Mouse (Mus musculus): ENCODE data around the gene Hax1. TPM values are rescaled to one million over a fixed set of nuclear protein-coding genes. Genes with fewer than 3 reads are reported as not detected.

Gene Hax1
- polyA plus RNA-seq (2015; fragmentation: Nextera tagmentation; extraction: Ambion mirVana), result 164 TPM in 2 replicates

- peak within 1 kb of the TSS; percentile 94 for H3K27ac ChIP-seq
- peaks cover 53% of the 10 kb centered on the region for H3K36me3 ChIP-seq
- H3K4me2 ChIP-seq, result peak within 1 kb of the TSS; percentile 92
- peak within 1 kb of the TSS; percentile 64 for H3K4me3 ChIP-seq
- peaks cover 19% of the 10 kb centered on the region for H3K4me1 ChIP-seq
- no peaks in the 10 kb centered on the region for H3K27me3 ChIP-seq
- H3K9ac ChIP-seq, result peak within 1 kb of the TSS; percentile 74
- WGBS, result under 1% methylated on average over 26 of the region's 26 CpGs
- H3K9me3 ChIP-seq, result no peaks in the 10 kb centered on the region
- ATAC-seq (ENCODE audit: borderline replicate concordance, extremely low read depth, low FRiP score, low TSS enrichment), result peak; percentile 93
Measured at GRCm38 (mm10) chr3:89998612-89999054, at the start of gene Hax1. Gene Hax1, minus strand, starts transcription at chr3:89998780.

- 90% methylated on average over 1 of the region's 1 CpGs for WGBS
- H3K36me3 ChIP-seq, result peaks cover 81% of the 10 kb centered on the region
Measured at GRCm38 (mm10) chr3:90036263-90036662, 37.7 kb upstream of the Hax1 start.

GRCm38 (mm10) chr3:90034653-90035052 lies 36.1 kb upstream of the Hax1 start:
- Histone ChIP-seq H3K4me1 (no peaks in the 10 kb centered on the region), H3K27me3 (no peaks in the 10 kb centered on the region), H3K9me3 (no peaks in the 10 kb centered on the region), H3K27ac (no peak overlapping the region), H3K4me2 (no peak overlapping the region), H3K4me3 (no peak overlapping the region), H3K9ac (no peak overlapping the region), H3K36me3 (peaks cover 87% of the 10 kb centered on the region)
- ATAC-seq (ENCODE audit: borderline replicate concordance, extremely low read depth, low FRiP score, low TSS enrichment), result no peak
- WGBS, result 84% methylated on average over 2 of the region's 2 CpGs

More at GRCm38 (mm10) chr3:90036263-90036662, 37.7 kb upstream of the Hax1 start:
- no peaks in the 10 kb centered on the region for H3K27me3 ChIP-seq
- no peaks in the 10 kb centered on the region for H3K9me3 ChIP-seq
- no peaks in the 10 kb centered on the region for H3K4me1 ChIP-seq
- no peak overlapping the region for H3K4me3 ChIP-seq
- H3K27ac ChIP-seq, result no peak overlapping the region
- no peak for ATAC-seq (ENCODE audit: borderline replicate concordance, extremely low read depth, low FRiP score, low TSS enrichment)
- H3K9ac ChIP-seq, result no peak overlapping the region
- no peak overlapping the region for H3K4me2 ChIP-seq

GRCm38 (mm10) chr3:90016626-90017025 lies 18.0 kb upstream of the Hax1 start:
- 92% methylated on average over 4 of the region's 4 CpGs for WGBS

GRCm38 (mm10) chr3:90010291-90010690 lies 11.7 kb upstream of the Hax1 start:
- H3K9ac ChIP-seq, result no peak overlapping the region
- H3K4me1 ChIP-seq, result no peaks in the 10 kb centered on the region
- 64% methylated on average over 2 of the region's 2 CpGs for WGBS
- H3K36me3 ChIP-seq, result peaks cover 96% of the 10 kb centered on the region
- H3K27ac ChIP-seq, result no peak overlapping the region
- no peak overlapping the region for H3K4me2 ChIP-seq
- H3K9me3 ChIP-seq, result no peaks in the 10 kb centered on the region
- no peak overlapping the region for H3K4me3 ChIP-seq
- no peak for ATAC-seq (ENCODE audit: borderline replicate concordance, extremely low read depth, low FRiP score, low TSS enrichment)
- H3K27me3 ChIP-seq, result no peaks in the 10 kb centered on the region

More at GRCm38 (mm10) chr3:90016626-90017025, 18.0 kb upstream of the Hax1 start:
- no peak overlapping the region for H3K4me3 ChIP-seq
- H3K27ac ChIP-seq, result no peak overlapping the region
- no peaks in the 10 kb centered on the region for H3K4me1 ChIP-seq
- no peaks in the 10 kb centered on the region for H3K27me3 ChIP-seq
- H3K4me2 ChIP-seq, result no peak overlapping the region
- peaks cover 95% of the 10 kb centered on the region for H3K36me3 ChIP-seq
- no peak overlapping the region for H3K9ac ChIP-seq
- H3K9me3 ChIP-seq, result no peaks in the 10 kb centered on the region
- ATAC-seq (ENCODE audit: borderline replicate concordance, extremely low read depth, low FRiP score, low TSS enrichment), result no peak

- 41% methylated on average over 3 of the region's 3 CpGs for WGBS
- no peak for ATAC-seq (ENCODE audit: borderline replicate concordance, extremely low read depth, low FRiP score, low TSS enrichment)
- no peak overlapping the region for H3K9ac ChIP-seq
- no peak overlapping the region for H3K4me3 ChIP-seq
- no peak overlapping the region; the same call in 1 of the 2 replicates for H3K4me2 ChIP-seq
- no peaks in the 10 kb centered on the region for H3K27me3 ChIP-seq
- H3K9me3 ChIP-seq, result no peaks in the 10 kb centered on the region
- peaks cover 73% of the 10 kb centered on the region for H3K36me3 ChIP-seq
- peaks cover 8% of the 10 kb centered on the region for H3K4me1 ChIP-seq
- peak overlapping the region; percentile 85 for H3K27ac ChIP-seq
Measured at GRCm38 (mm10) chr3:90004091-90004796, 5.7 kb upstream of the Hax1 start.

GRCm38 (mm10) chr3:89999830-90000229 lies 1.2 kb upstream of the Hax1 start:
- H3K36me3 ChIP-seq, result peaks cover 48% of the 10 kb centered on the region

GRCm38 (mm10) chr3:89999090-89999489 lies 510 bp upstream of the Hax1 start:
- Histone ChIP-seq H3K9me3 (no peaks in the 10 kb centered on the region), H3K4me3 (peak overlapping the region; percentile 64), H3K27me3 (no peaks in the 10 kb centered on the region), H3K27ac (peak overlapping the region; percentile 94), H3K4me1 (peaks cover 19% of the 10 kb centered on the region), H3K4me2 (peak overlapping the region; percentile 92), H3K36me3 (peaks cover 51% of the 10 kb centered on the region), H3K9ac (peak overlapping the region; percentile 74)
- 17% methylated on average over 8 of the region's 8 CpGs for WGBS
- ATAC-seq (ENCODE audit: borderline replicate concordance, extremely low read depth, low FRiP score, low TSS enrichment), result peak; percentile 34; the same call in 1 of the 2 replicates

More at GRCm38 (mm10) chr3:89999830-90000229, 1.2 kb upstream of the Hax1 start:
- ATAC-seq (ENCODE audit: borderline replicate concordance, extremely low read depth, low FRiP score, low TSS enrichment), result no peak
- Histone ChIP-seq H3K9ac (no peak overlapping the region), H3K4me2 (no peak overlapping the region), H3K4me1 (peaks cover 19% of the 10 kb centered on the region), H3K9me3 (no peaks in the 10 kb centered on the region), H3K4me3 (no peak overlapping the region), H3K27me3 (no peaks in the 10 kb centered on the region), H3K27ac (peak overlapping the region; percentile 94)
- 75% methylated on average over 4 of the region's 4 CpGs for WGBS

- H3K9ac ChIP-seq, result peak overlapping the region; percentile 74
- H3K9me3 ChIP-seq, result no peaks in the 10 kb centered on the region
- ATAC-seq (ENCODE audit: borderline replicate concordance, extremely low read depth, low FRiP score, low TSS enrichment), result peak; percentile 76
- no peaks in the 10 kb centered on the region for H3K27me3 ChIP-seq
- peak overlapping the region; percentile 94 for H3K27ac ChIP-seq
- 5% methylated on average over 23 of the region's 23 CpGs for WGBS
- peaks cover 16% of the 10 kb centered on the region for H3K4me1 ChIP-seq
- peak overlapping the region; percentile 64 for H3K4me3 ChIP-seq
- H3K4me2 ChIP-seq, result peak overlapping the region; percentile 92
- peaks cover 51% of the 10 kb centered on the region for H3K36me3 ChIP-seq
Measured at GRCm38 (mm10) chr3:89997791-89998495, 637 bp downstream of the Hax1 start.

- H3K4me1 ChIP-seq, result peaks cover 16% of the 10 kb centered on the region
- no peak overlapping the region for H3K27ac ChIP-seq
- 89% methylated on average over 5 of the region's 5 CpGs for WGBS
- peaks cover 30% of the 10 kb centered on the region for H3K36me3 ChIP-seq
- no peaks in the 10 kb centered on the region for H3K9me3 ChIP-seq
- H3K9ac ChIP-seq, result no peak overlapping the region
- no peak for ATAC-seq (ENCODE audit: borderline replicate concordance, extremely low read depth, low FRiP score, low TSS enrichment)
- H3K27me3 ChIP-seq, result no peaks in the 10 kb centered on the region
- no peak overlapping the region for H3K4me3 ChIP-seq
- H3K4me2 ChIP-seq, result no peak overlapping the region
Measured at GRCm38 (mm10) chr3:89994807-89995515, 3.6 kb downstream of the Hax1 start.

- no peak overlapping the region for H3K9ac ChIP-seq
- no peaks in the 10 kb centered on the region for H3K27me3 ChIP-seq
- 89% methylated on average over 4 of the region's 4 CpGs for WGBS
- no peak overlapping the region for H3K4me3 ChIP-seq
- no peak overlapping the region for H3K4me2 ChIP-seq
- H3K9me3 ChIP-seq, result no peaks in the 10 kb centered on the region
- peaks cover 5% of the 10 kb centered on the region; the same call in 1 of the 2 replicates for H3K36me3 ChIP-seq
- H3K4me1 ChIP-seq, result no peaks in the 10 kb centered on the region
- H3K27ac ChIP-seq, result no peak overlapping the region
- no peak for ATAC-seq (ENCODE audit: borderline replicate concordance, extremely low read depth, low FRiP score, low TSS enrichment)
Measured at GRCm38 (mm10) chr3:89987822-89988221, 10.8 kb downstream of the Hax1 start.

All from lung, embryonic 15.5 days (tissue).